Mouse (Mus musculus): ENCODE measurements around the gene Them5.

- TF ChIP-seq CTCF (IDR thresholded peaks at IDR 0.05) (no peak), EP300 (IDR thresholded peaks at IDR 0.05; ENCODE audit: insufficient read depth, low read depth, low read length) (no peak), POLR2A (IDR thresholded peaks at IDR 0.05; ENCODE audit: insufficient read depth, low read depth, low read length) (no peak)
Measured at GRCm38 (mm10) chr3:94334442-94334841, 7.5 kb upstream of the Them5 start.
